Mouse (Mus musculus) heart, embryonic 11.5 days (tissue): ENCODE measurements at regions not wholly inside any gene's neighbourhood (a gene's known extent, or its start where the extent isn't known, plus 50 kb on each side); places are given as distances from the start of the nearest gene placed in this dataset.

Source experiments
- ATAC-seq: fragments of 200-750 bp; cut with Nextera tagmentation; replicated peaks from 2 replicates; pipeline ENCODE4 v1.8.0; 2017; ENCODE audit warnings: moderate library complexity; ENCODE audit not compliant: insufficient number of reproducible peaks, low FRiP score, low TSS enrichment
- H3K27ac ChIP-seq: fragments of 300-500 bp; sonication (generic); 2 replicates; pipeline ENCODE4 v1.5.1; 2014; ENCODE audit warnings: mild to moderate bottlenecking, low read depth, low read length
- H3K27me3 ChIP-seq: fragments of 300-500 bp; sonication (generic); 2 replicates; pipeline ENCODE4 v1.6.1; 2014; ENCODE audit warnings: mild to moderate bottlenecking, low read length, mixed read lengths; ENCODE audit not compliant: control insufficient read depth, insufficient read depth
- H3K36me3 ChIP-seq: fragments of 300-500 bp; sonication (generic); 2 replicates; pipeline ENCODE4 v1.6.1; 2014; ENCODE audit warnings: mild to moderate bottlenecking, low read length, moderate library complexity, mixed read lengths; ENCODE audit not compliant: control insufficient read depth, insufficient read depth
- H3K4me1 ChIP-seq: fragments of 300-500 bp; sonication (generic); 2 replicates; pipeline ENCODE4 v1.6.1; 2014; ENCODE audit warnings: low read length; ENCODE audit not compliant: control insufficient read depth, insufficient read depth
- H3K4me2 ChIP-seq: fragments of 300-500 bp; sonication (generic); 2 replicates; pipeline ENCODE4 v1.6.1; 2014; ENCODE audit warnings: mild to moderate bottlenecking, moderate library complexity
- H3K4me3 ChIP-seq: fragments of 300-500 bp; sonication (generic); 2 replicates; pipeline ENCODE4 v1.5.1; 2014; ENCODE audit warnings: low read depth, low read length
- H3K9ac ChIP-seq: fragments of 300-500 bp; sonication (generic); 2 replicates; pipeline ENCODE4 v1.6.1; 2014; ENCODE audit warnings: mild to moderate bottlenecking, low read depth, low read length, moderate library complexity
- H3K9me3 ChIP-seq: fragments of 300-500 bp; sonication (generic); replicated peaks from 2 replicates; pipeline ENCODE4 v1.6.1; 2016; ENCODE audit warnings: low read length; ENCODE audit not compliant: control insufficient read depth
- WGBS: fragments of 180-500 bp; shearing (Covaris S2); extraction: QIAGEN DNeasy Blood & Tissue Kit; methylation state at CpG from one replicate; pipeline ENCODE4 v1.1.7; 2014; ENCODE audit not compliant: insufficient replicate concordance; 5-methylcytosine and 5-hydroxymethylcytosine counted together

GRCm38 (mm10) chr8:49631286-49631685 is 787.5 kb upstream of the Tenm3 start:
- H3K27ac ChIP-seq = no peak overlapping the region
- WGBS = 65% methylated on average over 6 of the region's 6 CpGs

GRCm38 (mm10) chr8:49627966-49628495 is 784.3 kb upstream of the Tenm3 start:
- no peak overlapping the region for H3K9ac ChIP-seq
- H3K4me3 ChIP-seq = no peak overlapping the region
- WGBS = 39% methylated on average over 10 of the region's 10 CpGs
- H3K27ac ChIP-seq = no peak overlapping the region
- no peak overlapping the region for H3K4me2 ChIP-seq
- no peaks in the 10 kb centered on the region for H3K4me1 ChIP-seq
- ATAC-seq = no peak
- H3K27me3 ChIP-seq = no peaks in the 10 kb centered on the region
- no peaks in the 10 kb centered on the region for H3K36me3 ChIP-seq
- no peaks in the 10 kb centered on the region for H3K9me3 ChIP-seq

More at GRCm38 (mm10) chr8:49631286-49631685, 787.5 kb upstream of the Tenm3 start:
- Histone ChIP-seq H3K4me1 (no peaks in the 10 kb centered on the region), H3K9ac (no peak overlapping the region), H3K4me3 (no peak overlapping the region), H3K27me3 (no peaks in the 10 kb centered on the region), H3K4me2 (no peak overlapping the region), H3K36me3 (no peaks in the 10 kb centered on the region), H3K9me3 (no peaks in the 10 kb centered on the region)
- no peak for ATAC-seq

- H3K36me3 ChIP-seq = no peaks in the 10 kb centered on the region
- ATAC-seq = no peak
- no peaks in the 10 kb centered on the region for H3K27me3 ChIP-seq
- no peak overlapping the region for H3K4me3 ChIP-seq
- H3K27ac ChIP-seq = no peak overlapping the region
- no peaks in the 10 kb centered on the region for H3K9me3 ChIP-seq
- no peak overlapping the region for H3K9ac ChIP-seq
- 68% methylated on average over 2 of the region's 2 CpGs for WGBS
- H3K4me2 ChIP-seq = no peak overlapping the region
- no peaks in the 10 kb centered on the region for H3K4me1 ChIP-seq
Observed at GRCm38 (mm10) chr8:49595501-49595900, 751.8 kb upstream of the Tenm3 start.

DNA sequence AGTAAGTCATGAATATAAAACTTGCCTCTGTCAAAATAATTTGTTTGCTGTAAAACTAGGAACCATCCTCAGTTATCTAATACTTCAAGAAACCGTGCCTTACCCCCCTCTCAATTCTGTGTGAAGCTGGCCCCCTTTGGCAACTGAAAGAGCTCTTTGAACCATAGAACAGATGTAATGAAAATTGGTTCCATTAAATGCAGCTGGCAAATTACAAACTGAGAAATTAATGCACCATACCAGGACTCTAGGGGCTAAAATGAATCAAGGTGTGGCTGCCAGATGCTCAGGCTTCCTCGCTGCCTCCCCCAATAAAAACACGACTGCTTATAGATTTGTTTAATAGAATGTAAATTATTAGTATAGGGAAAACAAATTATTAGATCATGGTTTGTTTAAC is 723.7 kb upstream of the Tenm3 start:
- Histone ChIP-seq H3K4me1 (no peaks in the 10 kb centered on the region), H3K27me3 (no peaks in the 10 kb centered on the region), H3K9ac (no peak overlapping the region), H3K27ac (no peak overlapping the region), H3K4me2 (no peak overlapping the region), H3K36me3 (no peaks in the 10 kb centered on the region), H3K9me3 (no peaks in the 10 kb centered on the region), H3K4me3 (no peak overlapping the region)
- 80% methylated on average over 3 of the region's 3 CpGs for WGBS
- ATAC-seq = no peak

DNA sequence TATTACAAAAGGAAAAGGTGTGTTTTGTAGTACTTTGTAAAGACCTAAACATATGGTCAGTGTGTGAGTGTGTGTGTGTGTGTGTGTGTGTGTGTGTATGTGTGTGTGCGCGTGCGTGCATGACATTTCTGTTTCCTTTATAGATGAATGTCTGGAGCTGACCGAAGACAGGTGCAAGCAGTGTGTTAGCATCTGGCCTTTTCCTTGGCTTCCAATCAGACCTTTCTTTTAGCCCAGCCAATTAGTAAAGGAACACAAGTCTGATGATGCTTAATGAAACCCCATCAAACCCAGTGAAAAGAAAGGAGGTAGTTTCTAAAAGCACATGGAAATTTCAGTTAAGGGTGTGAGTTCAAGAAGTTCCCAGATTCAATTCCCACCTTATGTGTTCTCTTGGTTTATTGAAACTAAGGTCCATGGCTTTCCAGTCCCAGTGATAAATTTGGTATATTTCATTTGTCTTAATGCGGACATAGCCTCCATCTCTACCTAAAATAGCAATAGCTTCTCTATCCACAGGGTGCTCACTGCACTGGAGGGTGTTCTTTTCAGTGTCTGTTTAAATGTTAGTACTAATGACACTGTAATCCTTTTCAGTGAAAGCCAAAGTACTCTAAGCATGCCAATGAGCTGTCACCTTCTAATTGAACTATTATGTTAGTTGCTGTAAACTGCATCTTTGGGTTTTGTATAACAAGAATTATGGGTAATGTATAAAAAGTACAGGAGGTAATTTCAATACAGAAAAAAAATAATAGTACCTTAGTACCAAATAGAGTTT is 719.9 kb upstream of the Tenm3 start:
- no peak for ATAC-seq
- 92% methylated on average over 5 of the region's 5 CpGs for WGBS
- H3K36me3 ChIP-seq = no peaks in the 10 kb centered on the region

GRCm38 (mm10) chr8:49562976-49563375 is 719.2 kb upstream of the Tenm3 start:
- 78% methylated on average over 4 of the region's 4 CpGs for WGBS
- Histone ChIP-seq H3K4me2 (no peak overlapping the region), H3K9ac (no peak overlapping the region), H3K27ac (no peak overlapping the region), H3K4me1 (no peaks in the 10 kb centered on the region), H3K36me3 (no peaks in the 10 kb centered on the region), H3K9me3 (no peaks in the 10 kb centered on the region), H3K4me3 (no peak overlapping the region), H3K27me3 (no peaks in the 10 kb centered on the region)
- ATAC-seq = no peak

More for the DNA sequence above, 719.9 kb upstream of the Tenm3 start:
- Histone ChIP-seq H3K9me3 (no peaks in the 10 kb centered on the region), H3K4me2 (no peak overlapping the region), H3K4me1 (no peaks in the 10 kb centered on the region), H3K4me3 (no peak overlapping the region), H3K9ac (no peak overlapping the region), H3K27ac (no peak overlapping the region), H3K27me3 (no peaks in the 10 kb centered on the region)

GRCm38 (mm10) chr8:49555724-49556457 is 712.1 kb upstream of the Tenm3 start:
- 76% methylated on average over 7 of the region's 7 CpGs for WGBS
- no peak for ATAC-seq
- Histone ChIP-seq H3K9me3 (no peaks in the 10 kb centered on the region), H3K4me3 (no peak overlapping the region), H3K27me3 (no peaks in the 10 kb centered on the region), H3K9ac (no peak overlapping the region), H3K27ac (no peak overlapping the region), H3K36me3 (no peaks in the 10 kb centered on the region), H3K4me1 (no peaks in the 10 kb centered on the region), H3K4me2 (no peak overlapping the region)

DNA sequence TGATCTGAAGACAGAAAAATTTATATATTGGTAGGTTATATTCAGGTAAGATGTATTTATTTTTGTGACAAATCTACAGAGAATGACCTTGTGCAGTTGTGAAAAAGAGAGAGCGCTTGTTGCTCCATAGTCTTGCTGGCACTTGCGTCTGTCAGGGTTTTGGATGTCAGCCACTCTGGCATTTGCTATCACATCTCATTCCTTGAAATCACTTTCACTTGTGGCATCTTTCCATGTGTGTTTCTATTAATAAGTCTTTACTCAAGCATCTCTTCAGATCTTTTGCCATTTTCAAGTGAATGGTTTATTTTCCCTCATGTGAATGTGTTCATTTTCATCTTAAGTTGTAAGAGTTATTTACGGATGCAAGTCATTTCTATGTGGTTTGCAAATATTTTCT is 709.4 kb upstream of the Tenm3 start:
- H3K27me3 ChIP-seq = no peaks in the 10 kb centered on the region
- no peaks in the 10 kb centered on the region for H3K4me1 ChIP-seq
- no peak overlapping the region for H3K4me2 ChIP-seq
- no peaks in the 10 kb centered on the region for H3K36me3 ChIP-seq
- no peak overlapping the region for H3K4me3 ChIP-seq
- no peak overlapping the region for H3K9ac ChIP-seq
- H3K27ac ChIP-seq = no peak overlapping the region
- WGBS = 62% methylated on average over 3 of the region's 3 CpGs
- H3K9me3 ChIP-seq = no peaks in the 10 kb centered on the region
- no peak for ATAC-seq
